Mouse (Mus musculus) ES-Bruce4 (cell line): ENCODE results near the gene Laptm5. TPM values are rescaled to one million over a fixed set of nuclear protein-coding genes. Genes with fewer than 3 reads are reported as not detected.

Source experiments
- H3K27ac ChIP-seq: 2 replicates; pipeline ENCODE4 v1.5.1; 2012; ENCODE audit warnings: low read length, inconsistent platforms; ENCODE audit not compliant: insufficient read depth
- H3K27me3 ChIP-seq: 2 replicates; pipeline ENCODE4 v1.6.1; 2012; ENCODE audit warnings: mild to moderate bottlenecking, low read length, inconsistent platforms; ENCODE audit not compliant: control insufficient read depth, poor library complexity, insufficient read depth, severe bottlenecking
- H3K36me3 ChIP-seq: 2 replicates; pipeline ENCODE4 v1.6.1; 2012; ENCODE audit warnings: inconsistent platforms, mild to moderate bottlenecking, low read length, moderate library complexity; ENCODE audit not compliant: control insufficient read depth, poor library complexity, insufficient read depth, severe bottlenecking
- H3K4me1 ChIP-seq: one replicate; pipeline ENCODE4 v1.8.1; 2011; ENCODE audit warnings: low read length; ENCODE audit not compliant: control insufficient read depth, insufficient read depth
- H3K4me3 ChIP-seq: 2 replicates; pipeline ENCODE4 v1.5.1; 2011; ENCODE audit warnings: low read depth, mild to moderate bottlenecking, low read length
- H3K9ac ChIP-seq: 2 replicates; pipeline ENCODE4 v1.6.1; 2012; ENCODE audit warnings: low read depth, mild to moderate bottlenecking, inconsistent platforms; ENCODE audit not compliant: poor library complexity, severe bottlenecking
- H3K9me3 ChIP-seq: replicated peaks from 2 replicates; pipeline ENCODE4 v1.6.1; 2012; ENCODE audit warnings: mild to moderate bottlenecking, low read length, inconsistent platforms; ENCODE audit not compliant: control insufficient read depth, poor library complexity, insufficient read depth, severe bottlenecking
- CTCF ChIP-seq: IDR thresholded peaks from one replicate; pipeline ENCODE4 v1.8.1; 2011; ENCODE audit warnings: low read depth, low read length
- EP300 ChIP-seq: IDR thresholded peaks from 2 replicates; pipeline ENCODE4 v1.6.1; 2011; ENCODE audit warnings: low read depth, low read length; ENCODE audit not compliant: insufficient read depth
- POLR2A ChIP-seq: IDR thresholded peaks from one replicate; pipeline ENCODE4 v1.8.1; 2011; ENCODE audit warnings: low read length; ENCODE audit not compliant: insufficient read depth
- polyA plus RNA-seq: library from polyadenylated mRNA; stranded (reverse); fragments of >200 nt; gene quantifications from 2 replicates; pipeline ENCODE4 v1.2.4, GENCODE M21; 2011; ENCODE audit warnings: low read depth; ENCODE audit not compliant: missing spikeins, insufficient read depth, insufficient read length

Laptm5 gene
- polyA plus RNA-seq, 1 experiment: 30.2 TPM

- Histone ChIP-seq H3K4me1 (no peaks in the 10 kb centered on the region), H3K27ac (no peak overlapping the region), H3K27me3 (no peaks in the 10 kb centered on the region), H3K9ac (no peak overlapping the region), H3K9me3 (no peaks in the 10 kb centered on the region), H3K4me3 (no peak overlapping the region), H3K36me3 (no peaks in the 10 kb centered on the region)
- no peak for TF ChIP-seq POLR2A
- no peak for TF ChIP-seq CTCF
- no peak for TF ChIP-seq EP300
Measured at GRCm38 (mm10) chr4:130984416-130985182, 71.7 kb downstream of the Laptm5 start.

Other genes with a start within 250 kb of the Laptm5 start
- gene Pum1, start 249.8 kb upstream of the Laptm5 start, polyA plus RNA-seq: 111 and 125 TPM in 2 replicates
- 8.1 and 8.6 TPM in 2 replicates for gene Sdc3, start 120.6 kb upstream of the Laptm5 start, polyA plus RNA-seq
- gene Matn1, start 31.3 kb downstream of the Laptm5 start, polyA plus RNA-seq: 1.9 and 2.4 TPM in 2 replicates